Mouse (Mus musculus) lung, adult 2 months (tissue): Measurements from ENCODE around the gene Ifnab.

ENCODE experiments used
- CTCF ChIP-seq: fragments of 200-500 bp; IDR thresholded peaks from 2 replicates; pipeline ENCODE4 v1.5.1; 2011; ENCODE audit warnings: mild to moderate bottlenecking, low read length, control low read depth; ENCODE audit not compliant: insufficient read depth
- POLR2A ChIP-seq: fragments of 200-500 bp; IDR thresholded peaks from 2 replicates; pipeline ENCODE4 v1.6.1; 2011; ENCODE audit warnings: low read depth, mild to moderate bottlenecking, control low read depth, low read length, borderline replicate concordance; ENCODE audit errors: extremely low read depth

- no peak for TF ChIP-seq POLR2A
- TF ChIP-seq CTCF = no peak
These were observed 6.6 kb upstream of the Ifnab start for GRCm38 (mm10) chr4:88697753-88698152.
